Mouse (Mus musculus): Measurements from ENCODE around the gene B830017H08Rik. TPM values are rescaled to one million over a fixed set of nuclear protein-coding genes. Genes with fewer than 3 reads are reported as not detected.

The B830017H08Rik gene
- total RNA-seq, 2 experiments from 2014 or later = not detected

DNA sequence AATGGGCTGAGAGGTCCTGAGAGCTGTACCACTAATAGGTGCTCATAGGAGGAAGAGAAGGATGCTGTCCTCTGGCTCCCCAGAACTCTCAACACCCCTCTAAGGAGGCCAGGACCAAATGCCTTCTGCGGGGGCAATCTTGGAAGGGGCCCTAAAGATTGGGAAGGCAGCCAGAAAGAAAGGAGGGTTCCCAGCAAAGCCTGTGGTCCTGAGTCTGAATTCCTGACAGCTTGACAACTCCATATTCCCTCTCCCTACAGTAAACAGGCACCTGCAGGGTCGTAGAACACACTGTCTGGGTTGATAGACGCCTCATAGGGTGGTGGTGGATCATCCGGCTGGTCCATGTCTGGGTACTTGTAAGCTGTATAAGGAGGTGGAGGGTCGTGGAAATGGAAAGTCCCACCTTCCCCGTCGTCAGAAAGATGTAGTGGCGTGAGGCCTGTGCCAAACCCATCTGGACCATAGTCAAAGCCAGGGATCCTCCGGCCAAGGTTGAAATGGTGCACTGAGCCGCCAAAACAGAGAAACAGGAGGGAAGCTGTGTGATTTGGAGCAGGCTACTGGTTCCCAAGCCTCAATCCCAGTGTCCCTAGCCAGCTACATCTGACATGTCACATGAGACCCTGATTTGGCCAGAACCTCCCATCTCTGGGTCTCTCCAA, 10.9 kb downstream of the B830017H08Rik start:
- ATAC-seq (replicated peaks; ENCODE audit: low FRiP score, poor library complexity, severe bottlenecking) = no peak

DNA sequence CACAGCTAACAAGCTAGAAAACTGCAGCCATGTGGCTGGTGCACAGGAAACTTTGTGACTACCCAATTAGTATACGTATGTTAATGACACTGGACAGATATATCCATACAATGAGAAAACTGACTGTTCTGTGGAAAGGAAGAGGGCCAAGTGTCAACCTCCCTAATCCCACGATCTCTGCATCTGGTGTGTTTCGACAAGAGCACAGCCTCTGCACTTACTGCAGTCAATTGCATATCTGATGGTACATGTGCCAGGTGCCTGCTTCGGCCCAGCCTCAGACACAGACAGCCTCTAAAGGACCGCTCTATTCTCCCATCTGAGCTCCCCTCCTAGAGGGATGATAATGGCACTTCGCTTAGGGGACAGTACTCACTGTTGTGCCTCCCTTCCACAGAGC, 15.5 kb downstream of the B830017H08Rik start:
- peak; percentile 20; the same call in 1 of the 2 replicates for ATAC-seq (replicated peaks; ENCODE audit: low FRiP score, poor library complexity, severe bottlenecking)

DNA sequence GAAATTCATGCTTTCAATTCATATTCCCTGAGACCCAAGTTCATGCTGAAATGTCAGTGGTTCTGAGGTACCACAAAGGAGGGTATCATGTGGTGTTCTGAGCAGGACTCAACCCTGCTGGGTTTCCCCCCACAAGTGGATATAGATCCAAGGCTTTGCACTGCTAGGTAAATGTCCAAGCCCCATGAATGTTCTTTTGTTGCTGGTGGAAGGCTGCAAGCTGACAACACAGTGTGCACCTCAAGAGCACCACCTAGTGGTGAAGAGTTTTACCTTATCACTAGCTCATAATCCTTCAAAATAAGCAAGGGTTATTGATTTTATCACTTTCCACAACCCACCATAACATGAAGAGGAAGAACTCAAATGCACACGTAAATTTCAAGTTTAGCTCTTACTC, 16.0 kb downstream of the B830017H08Rik start:
- peak; percentile 76 for ATAC-seq (replicated peaks; ENCODE audit: low FRiP score, poor library complexity, severe bottlenecking)

DNA sequence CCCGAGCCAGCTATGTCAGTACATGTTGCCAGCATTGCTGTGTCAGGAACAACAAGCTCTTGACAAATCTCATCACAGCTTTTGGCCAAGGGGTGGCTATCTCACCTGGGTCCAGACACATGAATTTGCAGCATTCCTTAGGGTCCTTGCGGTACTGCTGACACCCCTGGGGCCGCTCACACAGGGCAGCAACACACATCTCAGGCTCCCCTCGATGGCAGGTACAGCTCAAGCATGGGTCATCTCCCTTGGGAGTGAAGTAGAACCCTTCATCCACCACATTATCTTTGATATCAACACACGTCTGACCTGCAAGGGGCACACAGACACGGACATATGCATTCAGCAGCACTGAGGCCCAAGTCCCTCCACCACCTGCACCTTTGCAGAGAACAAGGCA, 16.6 kb downstream of the B830017H08Rik start:
- ATAC-seq (replicated peaks; ENCODE audit: low FRiP score, poor library complexity, severe bottlenecking) = no peak

DNA sequence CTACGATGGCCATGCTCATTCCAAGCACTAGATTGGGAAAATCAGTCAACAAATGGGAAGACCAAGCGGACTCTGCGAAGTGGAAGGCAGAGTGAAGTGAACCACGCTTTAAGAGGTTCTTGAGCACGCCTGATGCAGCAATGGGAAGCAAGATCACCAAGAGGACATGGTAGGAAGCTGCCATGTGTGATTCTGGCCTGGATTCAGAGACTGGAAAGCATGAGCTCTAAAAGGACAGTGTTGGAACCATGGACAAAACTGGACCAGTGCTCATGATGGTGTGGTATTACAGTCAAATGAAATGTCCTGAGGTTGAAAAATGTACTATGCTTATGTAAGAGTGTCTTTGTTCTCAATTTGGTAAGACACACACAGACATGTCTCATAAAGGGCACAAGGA, 18.4 kb downstream of the B830017H08Rik start:
- ATAC-seq (replicated peaks; ENCODE audit: low FRiP score, poor library complexity, severe bottlenecking) = no peak

DNA sequence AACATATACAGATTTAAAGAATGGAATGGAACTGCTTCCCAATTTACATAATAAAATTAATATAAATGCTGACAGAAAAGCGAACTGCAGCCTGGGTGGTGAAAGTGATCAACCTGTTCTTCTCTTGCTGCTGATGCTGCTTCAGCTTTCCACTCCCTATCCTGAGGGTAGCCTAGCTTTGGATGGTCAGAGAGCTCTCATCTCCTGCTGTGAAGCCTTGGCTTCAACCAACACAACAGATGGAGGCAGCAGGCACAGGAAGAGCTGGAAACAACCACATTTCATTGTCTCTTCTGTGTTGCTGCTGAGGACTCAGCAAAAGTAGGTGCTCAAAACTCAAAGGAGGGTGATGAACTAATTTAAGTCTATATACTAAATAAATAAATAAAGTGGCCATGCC, 18.9 kb downstream of the B830017H08Rik start:
- ATAC-seq (replicated peaks; ENCODE audit: low FRiP score, poor library complexity, severe bottlenecking) = no peak

DNA sequence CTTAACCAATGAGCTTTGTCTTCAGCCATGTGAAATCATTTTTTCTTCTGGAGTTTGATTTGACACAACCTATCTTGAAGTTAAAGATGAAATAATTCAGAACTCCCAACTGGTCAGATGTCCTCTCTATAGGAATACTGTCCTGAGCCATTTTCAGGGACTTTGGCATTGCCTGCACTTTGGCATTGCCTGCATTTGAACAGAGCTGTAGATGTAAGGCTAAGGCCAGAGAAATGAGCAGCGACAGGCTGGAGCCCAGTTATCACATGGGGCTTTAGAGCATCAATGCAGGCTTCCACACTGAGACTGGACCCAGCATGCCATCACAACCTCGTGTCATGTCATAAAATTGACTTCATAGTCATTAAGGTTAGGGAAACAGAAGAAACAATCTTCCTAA, 20.3 kb downstream of the B830017H08Rik start:
- ATAC-seq (replicated peaks; ENCODE audit: low FRiP score, poor library complexity, severe bottlenecking) = no peak

DNA sequence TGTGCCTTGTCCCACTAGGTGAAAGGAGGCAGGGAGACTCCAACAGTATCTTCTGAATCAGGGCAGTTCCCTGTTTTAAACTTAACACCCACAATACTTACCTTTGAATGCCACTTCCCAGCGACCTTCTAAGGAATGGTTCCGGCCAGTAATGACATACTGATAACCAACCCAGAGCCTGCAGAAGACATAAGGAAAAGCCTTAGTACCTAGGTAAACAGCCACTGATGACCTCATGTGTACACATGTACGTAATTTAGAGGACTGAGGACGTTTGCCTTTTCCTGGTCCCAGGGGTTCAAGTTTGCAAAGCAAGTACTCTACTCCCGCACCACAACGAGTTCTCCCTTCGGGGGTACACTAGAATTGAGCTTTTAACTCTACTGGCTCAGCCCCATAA, 24.2 kb downstream of the B830017H08Rik start:
- ATAC-seq (replicated peaks; ENCODE audit: low FRiP score, poor library complexity, severe bottlenecking) = no peak

DNA sequence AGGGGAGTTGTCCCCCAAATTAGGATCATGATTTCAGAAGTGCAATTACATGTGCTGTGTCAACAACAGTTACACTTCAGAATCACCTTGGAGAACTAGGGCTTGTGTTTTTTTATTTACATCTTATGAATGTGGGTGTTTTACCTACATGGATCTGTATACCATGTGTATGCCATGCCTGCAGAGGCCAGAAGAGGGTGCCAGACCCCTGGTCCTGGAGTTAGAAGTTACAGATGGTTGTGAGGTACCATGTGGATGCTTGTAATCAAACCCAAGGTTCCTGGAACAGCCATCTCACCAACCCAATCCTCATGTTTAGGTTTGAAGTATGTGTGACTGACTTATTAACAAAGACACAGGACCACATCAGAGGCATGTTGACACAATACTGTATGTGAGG, 25.7 kb downstream of the B830017H08Rik start:
- ATAC-seq (replicated peaks; ENCODE audit: low FRiP score, poor library complexity, severe bottlenecking) = 0 out of 2 replicates have a peak, but pooled peaks have one; percentile 48

DNA sequence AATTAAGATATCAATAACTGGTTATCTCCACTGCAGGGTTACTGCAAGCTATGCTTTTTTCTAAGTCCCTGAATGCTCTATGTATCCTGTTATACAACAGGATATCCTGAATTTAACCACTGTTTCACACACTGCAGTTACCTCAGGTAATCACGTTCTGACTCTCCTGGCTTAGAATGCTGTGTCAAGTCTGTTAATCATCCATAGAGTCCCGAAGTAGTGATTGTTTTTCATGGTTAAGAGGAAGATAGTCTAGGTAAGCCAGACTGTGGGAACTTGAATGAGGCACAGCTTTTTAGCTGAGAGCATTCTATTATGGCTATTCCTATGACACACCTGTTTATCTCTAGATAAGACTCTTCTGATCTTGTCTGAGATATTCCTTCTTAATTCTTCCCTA, 32.4 kb downstream of the B830017H08Rik start:
- ATAC-seq (replicated peaks; ENCODE audit: low FRiP score, poor library complexity, severe bottlenecking) = no peak

DNA sequence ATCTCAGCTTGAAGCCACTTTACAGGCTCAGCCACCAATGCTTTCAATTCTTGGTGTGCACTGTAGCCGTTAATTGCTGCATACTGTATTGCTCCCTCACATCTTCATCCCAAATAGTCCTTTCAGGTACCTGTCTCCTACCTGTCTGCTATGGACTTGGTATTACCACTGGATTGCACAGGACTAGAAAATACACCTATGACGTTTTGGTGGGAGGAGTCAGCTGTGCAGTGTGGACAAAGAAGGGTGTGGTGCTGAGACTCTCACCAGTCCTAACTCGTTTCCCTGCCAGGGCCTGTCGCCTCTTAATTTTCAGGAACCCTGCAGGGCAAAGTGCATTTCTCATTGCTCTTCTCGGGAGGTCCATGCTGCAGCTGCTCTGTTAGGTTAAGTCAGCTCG, 32.8 kb downstream of the B830017H08Rik start:
- no peak for ATAC-seq (replicated peaks; ENCODE audit: low FRiP score, poor library complexity, severe bottlenecking)

DNA sequence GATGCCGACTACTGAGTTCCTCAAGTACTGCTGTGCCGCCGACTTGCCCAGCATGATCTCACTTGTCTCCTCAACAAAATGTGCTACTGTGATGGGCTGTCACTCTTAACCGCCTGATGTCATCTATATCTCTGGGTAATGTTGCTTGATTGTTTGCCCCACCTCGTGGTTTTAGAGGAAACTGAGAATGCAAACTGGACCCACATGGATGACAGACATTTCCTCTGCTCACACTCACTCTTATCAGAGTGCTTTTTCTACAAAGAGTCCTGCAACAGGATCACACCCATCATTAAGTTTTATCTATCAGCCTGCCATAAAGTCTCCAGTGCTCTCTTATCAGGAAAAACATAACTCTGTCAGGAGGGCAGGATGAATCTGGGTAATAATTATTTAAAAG, 38.3 kb downstream of the B830017H08Rik start:
- ATAC-seq (replicated peaks; ENCODE audit: low FRiP score, poor library complexity, severe bottlenecking) = 0 out of 2 replicates have a peak, but pooled peaks have one; percentile 27

DNA sequence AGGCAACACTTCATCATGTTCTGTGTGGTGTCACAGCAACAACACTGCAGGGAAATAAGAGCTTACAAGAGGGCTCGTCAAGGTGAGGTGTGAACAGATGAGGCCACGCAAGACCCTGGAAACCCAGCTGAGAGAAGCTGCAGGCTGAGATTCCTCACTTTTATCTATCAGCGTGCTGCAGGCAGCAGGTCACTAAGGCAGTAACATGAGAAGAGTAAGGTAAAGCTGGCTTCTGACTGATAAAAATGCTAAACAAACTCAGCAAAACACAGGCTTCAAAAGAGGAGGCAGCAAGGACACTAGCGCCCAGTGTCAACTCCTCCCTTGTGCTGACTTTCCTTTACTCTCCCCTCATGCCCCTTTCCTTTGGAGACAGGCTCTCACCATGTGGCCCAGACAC, 40.1 kb downstream of the B830017H08Rik start:
- 0 out of 2 replicates have a peak, but pooled peaks have one; percentile 41 for ATAC-seq (replicated peaks; ENCODE audit: low FRiP score, poor library complexity, severe bottlenecking)

DNA sequence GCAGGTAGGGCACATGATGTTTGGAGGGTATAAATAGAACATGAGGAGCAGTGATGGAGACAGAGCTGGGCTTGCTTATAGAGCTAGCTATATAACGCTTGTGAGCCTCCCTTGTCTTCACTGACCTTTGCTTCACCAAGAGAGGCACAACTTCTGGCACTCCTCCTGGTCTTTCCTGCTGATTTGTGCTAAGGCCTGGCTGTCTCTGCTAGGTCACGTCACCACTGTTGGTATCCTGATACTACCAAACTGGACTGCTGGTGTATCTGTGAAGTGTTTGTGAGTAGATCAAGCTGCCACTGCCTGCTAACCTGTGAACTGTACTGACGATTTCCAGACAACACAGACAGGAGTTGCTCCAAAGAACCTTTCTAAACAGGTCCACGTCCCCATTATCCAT, 42.3 kb downstream of the B830017H08Rik start:
- no peak for ATAC-seq (replicated peaks; ENCODE audit: low FRiP score, poor library complexity, severe bottlenecking)

DNA sequence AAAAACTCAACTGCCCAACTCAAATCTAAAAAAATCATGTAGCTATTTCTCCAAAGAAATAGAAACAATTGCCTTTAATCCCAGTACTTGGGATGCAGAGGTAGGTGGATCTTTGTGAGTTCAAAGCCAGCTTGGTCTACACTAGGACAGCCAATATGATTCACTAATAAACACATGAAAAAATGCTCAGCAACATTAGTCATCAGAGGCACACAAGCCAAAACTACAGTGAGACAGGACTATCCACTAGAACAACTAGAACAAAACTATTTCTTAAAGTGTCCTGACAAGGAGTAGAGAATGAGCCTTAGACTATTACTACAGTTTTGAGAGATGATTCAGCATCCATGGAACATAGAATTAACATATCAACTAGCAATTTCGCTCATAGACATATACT, 43.2 kb downstream of the B830017H08Rik start:
- no peak for ATAC-seq (replicated peaks; ENCODE audit: low FRiP score, poor library complexity, severe bottlenecking)

DNA sequence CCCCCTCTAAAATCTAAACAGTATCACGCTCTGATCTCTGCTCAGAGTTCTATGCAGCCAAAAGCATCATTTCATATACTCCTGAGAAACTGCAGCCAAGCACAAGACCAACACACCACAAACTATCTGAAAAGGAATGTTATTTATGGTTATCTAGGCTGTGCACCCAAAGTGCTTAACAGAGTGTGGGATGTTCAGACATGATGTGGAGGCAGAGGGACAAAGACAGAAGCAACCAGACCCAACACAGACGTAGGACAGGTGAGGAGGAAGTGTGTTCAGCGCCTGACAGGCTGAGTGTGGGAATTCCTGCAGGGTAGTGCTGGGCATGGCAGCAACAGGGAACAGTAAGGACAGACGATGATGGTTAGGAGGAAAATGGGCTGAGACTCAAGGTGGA, 46.6 kb downstream of the B830017H08Rik start:
- no peak for ATAC-seq (replicated peaks; ENCODE audit: low FRiP score, poor library complexity, severe bottlenecking)

DNA sequence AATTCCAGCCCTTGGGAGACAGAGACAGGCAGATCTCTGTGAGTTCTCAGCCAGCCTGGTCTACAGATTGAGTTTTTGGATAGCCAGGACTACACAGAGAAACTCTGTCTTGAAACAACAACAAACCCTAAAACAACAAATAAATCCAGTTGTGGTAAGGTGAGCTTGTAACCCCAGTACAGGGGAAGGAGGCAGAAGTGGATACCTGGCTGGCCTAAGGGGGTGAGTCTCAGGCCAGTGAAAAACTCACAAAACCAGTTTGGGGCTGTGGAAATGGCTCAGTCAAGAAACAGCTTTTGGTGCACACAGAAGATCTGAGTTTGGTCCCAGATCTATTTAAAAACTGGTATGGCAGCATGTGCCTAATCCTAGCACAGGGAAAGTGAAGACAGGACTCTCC, 49.3 kb downstream of the B830017H08Rik start:
- no peak for ATAC-seq (replicated peaks; ENCODE audit: low FRiP score, poor library complexity, severe bottlenecking)

DNA sequence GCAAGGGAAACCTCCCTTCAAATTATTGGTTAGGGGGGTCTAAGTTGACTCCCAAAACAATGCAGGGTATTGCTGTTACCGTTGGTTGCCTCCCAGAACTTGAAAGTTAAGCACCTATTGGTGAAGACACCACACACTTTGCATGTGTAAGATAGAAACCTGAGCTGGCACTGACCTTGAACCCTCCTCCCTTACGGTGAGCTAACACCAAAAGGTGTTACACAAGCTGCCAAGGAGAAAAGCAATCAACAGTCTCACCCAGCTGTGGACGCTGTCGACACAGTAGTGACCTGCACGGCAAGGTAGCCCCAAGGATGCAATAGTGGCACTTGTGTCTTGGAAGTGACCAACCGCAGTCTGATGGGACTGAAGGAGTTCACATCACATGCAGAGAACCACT, 51.2 kb downstream of the B830017H08Rik start:
- no peak for ATAC-seq (replicated peaks; ENCODE audit: low FRiP score, poor library complexity, severe bottlenecking)

All from erythroblast, adult 5-6 weeks (primary cell).